Mouse (Mus musculus) erythroid progenitor cell, adult 5-6 weeks (primary cell): ENCODE results near the gene Tm4sf20. TPM values are rescaled to one million over a fixed set of nuclear protein-coding genes. Genes with fewer than 3 reads are reported as not detected.

Experiments used
- ATAC-seq: replicated peaks from 2 replicates; pipeline ENCODE4 v1.8.0; 2016; ENCODE audit warnings: moderate number of reproducible peaks, mild to moderate bottlenecking, moderate TSS enrichment, inconsistent platforms; ENCODE audit not compliant: poor library complexity, low FRiP score, severe bottlenecking
- total RNA-seq, 2 experiments: library from RNA; stranded (forward) in 1 of 2; stranded (reverse) in 1 of 2; fragments of 150-400 nt in 1 of 2; fragments of 186-747, 209-891 nt in 1 of 2; gene quantifications; 2 replicates each; pipeline versions ENCODE4 v1.2.3 to v1.2.4; 2015 to 2017; ENCODE audit warnings: low replicate concordance in 2 of 2

The Tm4sf20 gene
- total RNA-seq (2015; ENCODE audit: low replicate concordance) (not detected in 2 replicates), total RNA-seq (2017; ENCODE audit: low replicate concordance) (not detected in 2 replicates)

- no peak for ATAC-seq
These were observed at the start of gene Tm4sf20 for GRCm38 (mm10) chr1:82768269-82768668. Gene Tm4sf20 (minus strand): TSS chr1:82768461.

DNA sequence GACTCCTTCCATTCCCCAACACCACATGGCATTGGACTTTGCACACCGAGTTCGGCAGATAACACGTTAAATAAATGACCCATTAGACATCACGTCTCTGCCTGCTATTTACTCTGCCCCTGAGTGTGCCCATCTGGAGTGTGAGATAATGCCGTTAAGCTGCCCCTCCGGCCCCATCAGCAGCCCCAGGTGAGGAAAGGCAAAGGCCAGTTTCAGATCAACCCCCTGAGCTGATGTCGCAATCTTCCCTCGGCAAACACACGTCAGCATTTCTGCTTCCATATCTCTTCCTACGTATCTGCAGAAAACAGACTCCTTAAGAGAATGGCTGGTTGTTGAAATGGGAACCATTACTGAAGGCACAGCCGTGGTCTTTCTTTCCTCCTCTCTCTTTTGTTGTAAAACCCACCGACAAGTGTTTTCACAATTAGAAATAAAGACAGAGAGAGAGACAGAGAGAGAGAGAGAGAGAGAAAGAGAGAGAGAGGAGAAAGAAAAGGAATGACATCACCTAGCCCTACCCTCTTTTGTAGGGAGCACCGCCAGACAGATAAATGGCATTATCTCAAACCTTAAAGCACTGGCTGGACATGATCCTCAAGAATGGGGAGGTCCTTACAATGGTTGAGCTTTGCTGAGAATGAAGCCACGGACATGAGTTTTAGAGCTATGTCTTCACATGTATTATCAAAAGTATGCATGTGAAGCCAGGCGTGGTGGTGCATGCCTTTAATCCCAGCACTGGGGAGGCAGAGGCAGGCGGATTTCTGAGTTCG is 47.9 kb upstream of the Tm4sf20 start:
- ATAC-seq: peak; percentile 89

DNA sequence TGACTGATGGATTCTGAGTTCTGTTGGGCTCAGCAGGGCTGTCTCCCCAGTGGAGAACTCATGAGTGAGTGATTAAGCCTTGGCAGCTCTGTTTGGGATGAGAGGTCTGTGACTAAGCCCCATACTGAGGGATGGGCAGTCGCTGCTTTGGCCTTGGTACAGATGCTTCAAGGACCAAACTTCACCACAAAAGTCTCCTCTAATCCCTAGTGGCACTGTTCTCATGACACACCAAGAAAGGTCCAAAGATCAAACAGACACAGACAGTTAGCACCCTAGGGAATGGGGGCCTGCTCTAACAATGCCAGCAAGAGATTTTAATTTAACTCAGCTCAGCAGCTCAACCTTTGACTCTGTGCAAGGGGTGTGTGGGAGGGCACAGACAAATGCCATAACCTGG is 43.5 kb upstream of the Tm4sf20 start:
- no peak for ATAC-seq

- ATAC-seq: no peak
These were observed 40.3 kb upstream of the Tm4sf20 start for GRCm38 (mm10) chr1:82808564-82808963.

GRCm38 (mm10) chr1:82807206-82807605 is 38.9 kb upstream of the Tm4sf20 start:
- ATAC-seq: no peak

- no peak for ATAC-seq
These were observed 38.1 kb upstream of the Tm4sf20 start for GRCm38 (mm10) chr1:82806391-82806790.

DNA sequence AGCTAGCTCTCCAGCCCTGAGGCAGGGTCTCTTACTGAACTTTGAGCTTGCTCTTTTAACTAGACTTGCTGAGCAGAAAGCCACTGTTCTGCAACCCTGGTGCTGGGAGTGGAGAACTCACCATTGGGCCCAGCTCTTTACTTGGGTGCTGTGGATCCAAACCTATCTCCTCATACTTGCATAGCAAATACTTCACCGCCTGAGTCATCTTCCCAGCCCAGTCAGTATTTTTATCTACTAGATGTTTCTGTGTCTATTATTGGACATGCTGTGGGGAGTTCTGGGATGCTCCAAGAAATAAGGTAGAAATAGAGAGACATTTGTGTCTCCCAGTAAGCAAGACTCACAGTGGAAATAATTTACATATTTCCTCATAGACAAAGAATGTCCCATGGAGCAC is 35.8 kb upstream of the Tm4sf20 start:
- ATAC-seq: no peak

GRCm38 (mm10) chr1:82803608-82804007 is 35.3 kb upstream of the Tm4sf20 start:
- ATAC-seq: no peak

- ATAC-seq: no peak
These were observed 33.0 kb upstream of the Tm4sf20 start for GRCm38 (mm10) chr1:82801105-82801783.

- ATAC-seq: no peak
These were observed 30.7 kb upstream of the Tm4sf20 start for GRCm38 (mm10) chr1:82798922-82799321.

DNA sequence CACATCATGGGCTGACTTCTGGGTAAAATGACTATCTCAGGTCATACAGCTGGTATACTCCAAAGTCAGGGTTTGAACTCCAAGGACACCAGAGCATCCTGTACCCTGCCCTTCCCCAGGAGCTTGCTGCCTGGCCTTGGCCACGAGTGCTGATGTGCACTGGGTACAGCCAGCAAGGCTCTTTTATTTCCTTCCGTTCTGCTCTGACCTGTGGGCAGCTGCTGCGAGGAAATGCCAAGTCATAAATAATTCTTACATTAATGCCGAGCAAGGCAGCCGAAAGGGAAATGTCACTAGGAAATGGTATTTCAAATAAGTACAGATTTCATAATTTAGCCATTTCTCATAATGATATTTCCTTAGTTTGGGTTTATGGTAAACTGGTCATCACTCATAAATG is 30.0 kb upstream of the Tm4sf20 start:
- no peak for ATAC-seq

GRCm38 (mm10) chr1:82797088-82797487 is 28.8 kb upstream of the Tm4sf20 start:
- ATAC-seq: no peak

DNA sequence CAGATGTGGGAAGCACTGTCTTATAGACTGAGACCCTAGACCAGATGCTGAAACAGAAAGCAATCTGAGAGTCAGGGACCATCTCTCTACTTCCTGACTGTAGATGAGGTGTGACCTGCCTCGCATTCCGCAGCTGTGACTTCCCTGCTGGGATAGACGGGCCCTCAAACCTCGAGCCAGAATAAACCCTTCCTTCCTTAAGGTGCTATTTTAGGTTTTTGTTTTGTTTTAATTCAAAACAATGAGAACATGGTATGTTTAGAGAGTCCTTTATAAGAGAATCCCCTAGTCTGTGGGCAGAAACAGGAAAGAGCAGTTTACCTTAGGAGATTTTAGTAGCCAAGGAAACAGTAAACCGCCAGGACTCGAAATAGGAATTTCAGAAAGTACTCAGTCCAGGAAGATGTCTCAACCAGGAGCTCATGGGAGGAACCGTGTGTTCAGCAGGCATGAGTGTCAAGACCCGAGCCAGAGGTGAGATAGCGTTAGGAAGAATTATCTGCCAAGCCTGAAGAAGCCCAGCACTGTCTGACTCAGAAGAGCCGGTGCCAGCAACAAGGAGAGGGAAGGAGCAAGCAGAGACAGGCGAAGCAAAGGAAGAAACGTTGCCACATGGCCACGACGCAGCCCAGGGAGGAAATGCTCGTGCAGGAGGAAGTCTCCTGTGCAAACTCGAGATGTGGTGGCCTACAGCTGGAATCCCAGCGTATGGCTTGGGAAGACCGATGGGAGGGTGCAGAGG is 27.6 kb upstream of the Tm4sf20 start:
- no peak for ATAC-seq

DNA sequence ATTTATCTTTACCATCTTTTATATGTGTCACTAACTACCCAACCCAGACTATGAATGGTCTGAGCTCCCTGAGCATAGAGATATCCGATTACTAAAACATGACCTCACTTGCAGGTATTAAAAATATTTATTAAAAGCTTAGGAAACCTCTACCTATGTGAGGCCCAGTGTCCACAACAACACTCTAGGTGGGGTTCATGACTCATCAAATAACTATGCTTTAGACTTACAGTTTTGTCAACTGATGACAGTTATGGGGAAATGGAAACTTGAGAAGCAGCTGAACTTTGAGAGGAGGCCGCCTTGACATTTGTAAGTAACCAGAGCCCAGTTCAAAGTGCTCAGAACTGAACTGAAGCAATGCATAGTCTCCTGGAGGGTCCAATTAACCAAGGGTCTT is 26.9 kb upstream of the Tm4sf20 start:
- no peak for ATAC-seq

DNA sequence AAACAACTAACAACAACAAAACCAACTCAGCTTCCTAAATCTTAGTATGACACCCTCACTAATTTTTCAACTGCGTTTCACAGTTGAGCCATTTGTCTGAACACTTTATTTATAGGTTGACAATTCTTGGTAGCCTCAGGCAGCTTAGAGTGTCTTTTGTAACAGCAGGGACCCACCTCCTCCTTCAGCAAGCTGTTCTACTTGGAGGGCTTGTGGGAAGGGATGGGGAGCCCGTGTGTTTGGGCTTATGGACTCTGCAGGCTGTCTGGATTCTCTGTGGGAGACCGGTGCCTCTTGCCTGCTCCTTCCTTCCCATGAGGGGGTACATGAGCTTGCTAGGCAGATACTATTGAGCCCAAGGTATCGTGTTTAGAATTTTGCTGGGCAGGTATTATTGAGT is 25.7 kb upstream of the Tm4sf20 start:
- no peak for ATAC-seq

- no peak for ATAC-seq
These were observed 24.8 kb upstream of the Tm4sf20 start for GRCm38 (mm10) chr1:82793110-82793509.

DNA sequence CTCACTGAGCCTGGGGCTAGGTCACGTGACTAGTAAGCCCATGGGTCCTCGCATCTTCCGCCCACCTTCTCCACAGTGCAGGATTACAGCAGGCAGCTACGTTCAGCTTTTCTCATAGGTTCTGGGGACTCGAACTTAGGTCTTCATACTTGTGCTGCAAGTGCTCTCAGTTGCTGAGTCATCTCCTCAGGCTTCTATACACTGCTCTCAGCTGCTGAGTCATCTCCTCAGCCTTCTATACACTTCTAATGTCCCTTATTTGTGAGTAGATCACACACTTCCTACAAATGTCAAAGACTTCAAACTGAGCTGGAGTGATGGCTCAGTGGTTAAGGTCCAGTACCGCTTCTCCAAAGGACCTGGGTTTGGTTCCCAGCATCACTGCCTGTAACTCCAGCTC is 24.0 kb upstream of the Tm4sf20 start:
- no peak for ATAC-seq

DNA sequence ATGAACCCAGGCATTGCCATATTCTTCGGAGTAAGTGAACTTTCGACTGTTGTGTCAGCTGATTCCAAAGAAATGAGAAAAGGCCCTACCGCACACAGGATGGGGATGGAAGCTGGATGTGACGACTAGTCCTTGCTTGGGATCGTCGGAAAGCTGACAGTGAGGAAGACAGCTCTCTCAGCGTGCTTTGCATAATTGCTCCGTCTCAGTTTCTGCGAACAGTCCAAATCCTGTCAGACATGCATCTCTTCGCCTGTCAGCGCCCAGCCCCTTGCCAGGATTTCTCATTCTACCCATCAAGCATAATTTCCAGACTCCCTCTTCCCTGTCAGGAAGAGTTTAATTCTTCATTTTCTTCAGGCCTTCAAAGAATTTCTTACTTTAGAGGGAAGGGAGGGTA is 22.8 kb upstream of the Tm4sf20 start:
- ATAC-seq: no peak

DNA sequence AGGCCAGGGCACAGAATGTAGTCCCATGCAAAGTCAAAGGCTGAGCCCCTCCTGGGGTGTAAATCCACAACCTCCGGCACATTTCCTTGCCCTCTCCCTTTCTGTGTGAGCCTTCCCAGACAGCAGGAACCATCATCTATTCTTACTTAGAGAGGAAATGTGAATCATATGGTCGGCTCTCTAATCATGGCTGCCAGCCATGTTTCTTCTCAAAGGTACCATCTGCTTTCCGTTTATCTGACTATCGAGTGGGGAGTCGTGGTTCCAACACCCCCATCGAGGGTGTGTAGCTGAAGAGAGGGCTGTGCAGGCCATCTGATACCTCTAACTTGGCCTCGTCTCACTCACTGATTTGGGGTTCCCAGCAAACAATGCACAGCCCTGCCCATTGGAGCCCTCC is 19.8 kb upstream of the Tm4sf20 start:
- no peak for ATAC-seq

DNA sequence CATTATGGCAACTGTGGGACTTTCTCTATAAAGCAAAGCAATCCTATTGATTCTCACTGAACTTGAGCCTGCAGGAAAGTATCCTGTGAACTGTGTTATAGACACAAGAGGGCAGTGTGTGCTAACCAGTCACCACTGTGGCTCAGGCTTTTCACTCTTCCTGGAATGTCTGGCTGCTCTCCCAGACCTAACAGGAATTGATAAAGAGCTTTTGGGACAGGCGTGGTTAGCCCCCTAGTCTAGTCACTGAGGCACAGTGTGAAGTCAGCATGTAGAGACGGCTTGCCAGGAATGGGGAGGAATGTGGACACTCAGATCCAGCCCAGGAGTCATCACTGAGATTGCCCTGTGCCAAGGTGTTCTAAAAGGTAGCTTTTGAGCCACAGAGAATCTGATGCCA is 19.2 kb upstream of the Tm4sf20 start:
- ATAC-seq: no peak

- no peak; the same call in 1 of the 2 replicates for ATAC-seq
These were observed 17.3 kb upstream of the Tm4sf20 start for GRCm38 (mm10) chr1:82785546-82785945.
